Mouse (Mus musculus): ENCODE results near the gene Prdm11.

Gene Prdm11

DNA sequence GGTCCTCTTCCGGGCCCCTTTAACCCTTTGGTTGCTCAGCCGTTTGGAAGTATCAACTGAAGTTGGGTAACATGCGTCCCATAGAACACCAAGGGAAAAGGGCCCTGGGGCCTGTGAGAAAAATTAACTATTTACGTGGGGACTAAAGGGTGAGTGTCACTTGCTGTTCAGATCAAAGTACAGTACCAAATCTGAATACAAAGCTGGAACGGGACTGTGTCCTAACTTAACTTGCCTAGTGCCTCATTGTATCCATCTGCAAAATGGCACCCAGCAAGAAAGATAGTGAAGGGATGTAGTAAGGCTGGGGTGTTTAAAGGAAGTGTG is 505 bp upstream of the Prdm11 start:
- no peak for DNase-seq (ENCODE audit: low read depth, low spot score)

DNA sequence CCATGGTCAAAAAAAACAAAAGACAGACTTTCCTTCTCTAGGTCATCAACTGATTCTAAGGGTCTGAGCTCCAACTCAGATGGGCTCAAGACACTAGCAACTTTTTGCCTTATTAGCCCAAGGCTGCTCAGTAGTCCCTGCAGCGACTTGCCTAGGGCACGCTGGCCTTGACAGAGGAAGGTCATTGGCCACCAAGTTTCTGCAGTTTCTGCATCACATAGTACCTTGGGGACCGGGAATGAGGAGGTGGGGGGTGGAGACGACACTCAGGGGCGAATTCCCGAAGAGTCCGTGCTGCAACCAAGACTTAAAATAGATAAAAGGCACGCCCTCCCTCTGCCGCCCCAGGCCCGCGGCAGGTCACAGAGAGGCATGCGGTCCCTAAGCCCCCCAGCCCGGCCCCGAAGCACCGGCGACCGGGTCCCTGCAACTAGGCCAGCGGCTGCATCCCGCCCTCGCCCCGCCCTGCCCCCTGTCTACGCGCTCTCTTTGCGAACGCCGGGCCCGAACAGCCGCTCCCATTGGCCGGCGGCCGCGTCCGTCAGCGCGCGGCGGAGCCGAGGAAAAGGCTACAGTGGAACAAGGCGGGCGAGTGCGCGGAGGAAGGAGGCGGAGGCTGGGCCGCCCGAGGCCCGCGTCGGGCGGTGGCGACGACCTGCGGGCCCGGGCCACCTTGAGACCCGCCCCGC is 694 bp downstream of the Prdm11 start:
- DNase-seq (ENCODE audit: low read depth, low spot score) = peak; percentile 89

GRCm38 (mm10) chr2:93043449-93044157 is 2.4 kb downstream of the Prdm11 start:
- DNase-seq (ENCODE audit: low read depth, low spot score) = no peak

- no peak for DNase-seq (ENCODE audit: low read depth, low spot score)
Measured at GRCm38 (mm10) chr2:93041470-93041869, 4.5 kb downstream of the Prdm11 start.

DNA sequence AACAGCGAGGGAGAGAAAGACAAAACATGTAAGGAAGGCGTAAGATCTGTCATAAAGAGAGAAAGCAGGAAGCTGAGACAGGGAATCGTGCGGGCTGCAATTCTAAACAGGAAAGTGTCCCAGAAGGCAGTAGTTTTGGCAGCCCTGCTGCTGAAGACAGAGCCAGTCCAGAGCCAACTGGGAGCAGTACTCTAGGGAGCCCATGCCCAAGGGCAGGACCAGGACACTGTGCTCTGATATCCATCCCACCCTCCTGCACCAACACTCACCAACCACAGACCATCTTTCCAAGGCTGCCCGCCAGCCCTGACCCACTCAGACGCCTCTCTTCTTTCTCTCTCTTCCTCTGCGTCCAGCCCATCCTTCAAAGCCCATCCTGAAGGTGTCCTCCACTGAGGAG is 5.1 kb downstream of the Prdm11 start:
- no peak for DNase-seq (ENCODE audit: low read depth, low spot score)

GRCm38 (mm10) chr2:93039706-93040105 is 6.3 kb downstream of the Prdm11 start:
- no peak for DNase-seq (ENCODE audit: low read depth, low spot score)

- DNase-seq (ENCODE audit: low read depth, low spot score) = no peak
Measured at GRCm38 (mm10) chr2:93039043-93039442, 6.9 kb downstream of the Prdm11 start.

DNA sequence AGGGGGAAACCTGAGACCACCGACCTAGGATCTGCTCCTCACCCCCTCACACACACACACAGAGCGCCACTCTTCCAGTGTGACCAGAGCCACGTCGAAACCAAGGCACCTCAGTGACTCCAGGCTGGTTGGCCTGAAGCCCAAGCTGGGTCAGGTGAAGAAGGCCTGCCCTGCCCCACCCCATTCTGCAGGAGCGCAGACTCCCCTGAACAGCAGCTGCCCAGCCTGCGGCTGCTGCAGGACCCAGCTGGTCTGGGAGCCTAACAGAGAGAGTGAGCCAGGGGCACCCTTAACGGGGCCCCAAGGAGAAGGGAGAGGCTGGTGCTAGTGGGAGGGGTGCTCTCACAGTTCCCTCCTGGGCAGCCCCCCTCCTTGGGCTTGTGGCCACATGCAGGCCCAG is 10.3 kb downstream of the Prdm11 start:
- no peak for DNase-seq (ENCODE audit: low read depth, low spot score)

DNA sequence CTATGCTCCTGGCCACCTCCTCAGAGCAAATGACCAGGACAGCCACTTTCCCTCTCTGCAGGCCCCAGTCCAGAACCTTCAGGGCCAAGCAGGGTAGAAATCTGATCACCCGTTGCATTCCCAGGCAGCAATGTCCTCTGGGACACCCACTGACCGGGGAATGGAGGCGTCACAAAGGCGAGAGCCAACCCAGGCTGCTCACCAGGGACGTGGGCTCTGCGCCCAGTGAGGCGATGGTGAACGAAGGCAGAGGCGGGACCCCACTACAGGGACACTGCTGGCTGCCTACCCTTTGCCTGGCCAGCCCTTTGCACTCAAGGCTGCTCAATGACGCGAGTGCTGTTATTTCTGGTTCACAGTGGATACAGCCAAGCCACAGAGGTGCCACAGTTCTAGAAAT is 13.3 kb downstream of the Prdm11 start:
- DNase-seq (ENCODE audit: low read depth, low spot score) = peak; percentile 59

- DNase-seq (ENCODE audit: low read depth, low spot score) = peak; percentile 30
Measured at GRCm38 (mm10) chr2:93032049-93032448, 13.9 kb downstream of the Prdm11 start.

- DNase-seq (ENCODE audit: low read depth, low spot score) = no peak
Measured at GRCm38 (mm10) chr2:93031021-93031420, 14.9 kb downstream of the Prdm11 start.

- no peak for DNase-seq (ENCODE audit: low read depth, low spot score)
Measured at GRCm38 (mm10) chr2:93030101-93030500, 15.9 kb downstream of the Prdm11 start.

- DNase-seq (ENCODE audit: low read depth, low spot score) = no peak
Measured at GRCm38 (mm10) chr2:93029267-93030060, 16.5 kb downstream of the Prdm11 start.

GRCm38 (mm10) chr2:93028865-93029264 is 17.1 kb downstream of the Prdm11 start:
- no peak for DNase-seq (ENCODE audit: low read depth, low spot score)

DNA sequence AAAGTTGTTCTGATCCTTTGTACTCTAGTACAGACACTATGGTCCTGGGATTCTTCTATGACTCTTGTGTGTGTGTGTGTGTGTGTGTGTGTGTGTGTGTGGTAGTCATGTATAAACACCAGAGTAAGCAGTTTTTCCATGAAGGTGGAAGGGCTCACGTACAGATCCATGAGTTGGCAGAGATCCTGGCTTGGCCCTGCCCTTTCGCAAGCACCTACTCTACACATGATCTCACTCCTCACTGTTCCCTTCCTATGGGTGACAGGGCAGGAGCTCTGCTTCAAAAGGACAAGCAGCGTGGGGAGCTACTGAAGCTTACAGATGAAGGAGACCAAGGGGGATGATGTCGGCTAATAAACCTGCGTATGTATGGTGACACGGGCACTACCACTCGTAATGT is 18.3 kb downstream of the Prdm11 start:
- DNase-seq (ENCODE audit: low read depth, low spot score) = no peak

DNA sequence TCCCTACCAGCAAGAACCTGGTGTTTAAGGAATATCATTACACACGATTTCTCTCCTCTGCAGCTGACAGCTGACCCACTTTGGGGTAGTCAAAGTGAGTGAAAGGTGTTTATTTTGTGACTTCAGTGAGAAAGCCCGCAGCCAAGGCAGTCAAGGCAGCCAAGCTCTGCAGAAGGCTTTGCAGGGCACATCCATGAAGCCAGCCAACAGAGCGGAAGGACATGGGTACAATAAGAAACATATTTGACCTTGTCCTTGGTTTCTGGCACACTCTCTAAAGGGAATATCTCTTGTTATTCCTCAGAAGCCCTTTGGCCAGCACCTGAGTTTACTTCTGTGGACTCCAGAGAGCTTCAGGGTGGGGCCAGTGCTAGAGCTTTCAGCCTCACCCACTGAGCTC is 21.5 kb downstream of the Prdm11 start:
- DNase-seq (ENCODE audit: low read depth, low spot score) = no peak

DNA sequence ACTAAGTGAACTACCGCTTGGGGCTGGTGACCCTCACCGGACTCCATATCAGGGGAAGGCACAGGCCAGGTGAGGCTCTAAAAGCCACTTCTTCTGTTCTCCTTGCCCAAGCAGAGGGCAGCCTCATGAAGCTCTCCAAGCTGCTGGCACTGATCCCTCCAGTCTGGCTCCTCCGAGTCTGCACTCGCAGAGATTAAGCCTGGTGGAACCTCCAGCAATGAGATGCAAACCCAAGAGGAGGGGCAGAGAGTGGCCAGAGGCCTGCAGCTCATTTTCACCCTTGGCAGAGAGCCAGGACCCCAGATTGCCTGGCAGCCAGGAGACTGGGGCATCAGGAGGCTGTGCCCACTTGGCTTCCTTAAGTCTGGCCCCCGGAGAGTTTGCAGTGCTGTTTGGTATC is 27.1 kb downstream of the Prdm11 start:
- no peak for DNase-seq (ENCODE audit: low read depth, low spot score)

GRCm38 (mm10) chr2:93017151-93017550 is 28.8 kb downstream of the Prdm11 start:
- no peak for DNase-seq (ENCODE audit: low read depth, low spot score)

DNA sequence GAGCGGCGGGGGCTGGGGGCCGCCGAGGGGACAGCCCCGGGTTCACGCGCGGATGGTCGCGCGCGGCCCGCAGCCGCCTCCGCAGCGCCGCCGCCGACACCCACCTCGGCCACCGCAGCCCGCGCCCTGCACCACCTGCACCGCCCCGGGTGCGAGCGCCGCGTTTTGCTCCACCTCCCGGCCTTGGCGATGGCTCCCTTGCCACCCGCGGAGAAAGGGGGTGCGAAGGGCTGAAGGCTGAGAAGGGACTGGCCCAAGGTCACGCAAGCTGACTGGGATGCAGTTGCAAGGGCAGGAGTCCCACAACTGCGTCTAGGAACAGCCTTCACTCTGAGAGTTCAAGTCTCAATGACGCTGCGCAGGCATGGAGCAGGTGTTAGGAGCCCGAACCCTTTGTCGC is 30.9 kb downstream of the Prdm11 start:
- no peak for DNase-seq (ENCODE audit: low read depth, low spot score)

DNA sequence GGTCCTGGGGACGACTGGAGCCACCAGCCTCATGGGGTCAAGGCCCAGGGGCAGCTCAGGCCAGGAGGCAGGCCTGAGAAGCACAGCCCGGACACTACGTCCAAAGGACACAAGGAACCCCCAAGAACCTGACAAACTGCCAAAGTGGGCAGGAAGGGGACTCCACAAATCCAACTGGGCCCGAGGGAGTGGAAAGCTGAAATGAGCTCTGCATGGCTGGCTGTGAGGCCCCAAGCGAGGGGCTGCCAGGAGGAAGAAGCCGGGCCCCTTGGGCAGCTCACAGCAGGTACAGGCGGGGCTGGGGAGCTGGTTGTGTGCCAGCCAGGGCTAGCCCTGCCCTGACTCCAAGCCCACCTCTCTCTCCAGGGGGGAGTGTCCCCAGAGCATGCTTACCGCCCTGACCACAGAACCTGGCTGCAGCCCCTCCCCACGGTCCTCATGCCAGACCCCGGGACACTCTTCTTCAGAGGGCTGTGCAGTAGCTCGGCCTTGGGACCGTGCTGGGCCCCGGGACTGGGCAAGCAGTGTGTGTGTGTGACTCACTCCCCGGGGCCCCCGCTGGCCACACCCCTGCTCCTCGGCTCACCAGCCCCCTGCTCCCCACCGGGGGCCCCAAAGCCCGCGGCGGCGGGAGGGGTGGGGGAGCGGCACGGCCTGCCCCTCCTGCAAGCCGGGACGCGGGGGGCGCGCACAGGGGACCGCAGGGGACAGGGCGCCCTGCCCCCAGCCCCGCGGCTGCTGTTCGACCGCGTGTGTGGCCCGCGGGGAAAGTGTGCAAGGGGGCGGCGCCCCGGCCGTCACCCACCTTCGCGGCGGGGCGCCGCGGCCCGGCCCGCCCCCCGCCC is 31.7 kb downstream of the Prdm11 start:
- no peak for DNase-seq (ENCODE audit: low read depth, low spot score)

DNA sequence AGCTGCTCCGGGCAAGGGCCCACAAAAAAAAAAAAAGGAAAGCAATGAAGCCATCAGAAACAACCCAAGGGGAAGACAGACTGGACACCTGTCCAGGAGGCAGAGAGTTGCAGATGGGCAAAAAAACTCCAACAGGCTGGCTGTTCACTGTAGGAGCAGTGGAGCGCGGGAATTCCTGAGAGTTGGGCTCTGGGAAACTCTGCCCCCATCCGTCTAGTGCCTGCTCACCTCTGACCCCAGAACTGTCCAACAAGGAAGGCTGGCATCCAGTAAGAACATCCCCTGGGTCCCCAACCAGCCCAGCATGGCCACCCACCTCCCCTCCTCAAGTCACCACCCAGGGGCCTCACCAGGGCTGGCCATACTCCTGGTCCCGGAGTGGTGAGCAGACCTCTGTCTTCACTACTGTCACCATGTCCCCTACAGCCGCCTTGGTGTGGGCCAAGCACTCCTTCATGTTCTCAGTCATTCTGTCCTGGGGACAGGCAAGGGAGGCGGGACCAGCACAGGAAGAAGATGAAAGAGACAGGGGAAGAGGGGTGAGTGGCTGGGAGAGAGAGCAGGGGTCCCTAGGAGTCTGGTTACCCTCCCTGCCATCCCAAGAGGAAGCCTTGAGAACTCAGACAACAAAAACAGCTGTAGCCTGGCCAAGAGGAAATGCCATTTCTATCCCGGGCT is 32.4 kb downstream of the Prdm11 start:
- no peak for DNase-seq (ENCODE audit: low read depth, low spot score)
